Mouse (Mus musculus) ovary, postnatal 10 days (tissue): ENCODE measurements around the gene Gm29776.

ENCODE experiments used
- DNase-seq: peaks from one replicate; pipeline ENCODE4 v3.0.0; 2022; ENCODE audit warnings: low spot score

Gm29776 gene

DNA sequence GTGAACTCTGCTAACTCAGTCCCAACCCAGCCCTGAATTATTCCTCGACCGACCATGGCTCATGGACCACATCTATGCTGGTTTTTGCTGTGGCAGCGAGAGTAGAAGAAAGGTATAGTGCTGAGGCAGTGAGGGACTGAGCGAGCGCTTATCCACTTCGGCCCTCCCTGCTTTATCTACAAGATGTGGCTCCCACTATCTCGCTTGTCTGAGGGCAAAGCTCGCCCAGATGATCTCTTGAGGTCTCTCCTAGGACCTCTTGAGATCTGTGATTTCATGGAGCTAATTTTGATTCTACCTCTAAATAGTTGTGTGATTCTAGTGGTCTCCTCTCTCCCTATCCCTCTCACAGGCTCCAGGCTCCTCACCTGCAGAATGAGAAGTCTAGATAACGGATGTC lies 10.4 kb upstream of the Gm29776 start:
- no peak for DNase-seq

DNA sequence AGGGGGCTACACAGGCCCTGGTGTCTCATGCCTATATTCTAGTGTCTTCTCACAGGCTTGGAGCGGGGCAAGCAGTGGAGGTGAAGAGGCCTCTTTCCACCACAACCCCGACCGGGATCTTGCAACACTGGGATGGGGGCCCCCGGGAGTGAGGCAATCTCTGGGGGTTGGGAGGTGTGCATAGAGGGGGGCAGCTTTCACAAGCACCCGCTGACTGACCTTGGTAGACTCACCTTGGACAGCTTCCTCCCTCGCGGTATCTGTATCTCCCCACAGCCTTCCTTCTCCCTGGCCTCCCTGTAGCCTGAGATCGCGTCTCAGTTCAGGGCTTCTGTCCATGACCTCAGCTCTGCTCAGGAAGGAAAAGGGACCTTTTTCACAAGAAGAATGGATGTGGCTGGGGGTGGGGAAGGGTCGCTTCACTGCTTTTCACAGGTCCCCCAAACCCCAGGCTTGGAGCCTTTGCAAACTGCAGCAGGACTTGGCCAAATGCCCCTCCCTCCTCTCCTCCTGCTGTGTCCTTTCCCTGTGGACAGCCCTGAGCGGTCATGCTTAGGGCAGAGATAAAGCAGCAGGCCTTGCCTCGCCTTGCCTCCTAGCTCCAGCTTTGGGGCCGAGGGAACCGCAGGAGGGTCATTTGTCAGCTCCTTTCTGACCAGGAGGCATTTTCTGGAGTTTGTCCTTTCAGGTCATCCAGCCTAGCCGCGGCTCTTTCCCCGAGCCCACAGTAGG lies 8.1 kb upstream of the Gm29776 start:
- DNase-seq: no peak

DNA sequence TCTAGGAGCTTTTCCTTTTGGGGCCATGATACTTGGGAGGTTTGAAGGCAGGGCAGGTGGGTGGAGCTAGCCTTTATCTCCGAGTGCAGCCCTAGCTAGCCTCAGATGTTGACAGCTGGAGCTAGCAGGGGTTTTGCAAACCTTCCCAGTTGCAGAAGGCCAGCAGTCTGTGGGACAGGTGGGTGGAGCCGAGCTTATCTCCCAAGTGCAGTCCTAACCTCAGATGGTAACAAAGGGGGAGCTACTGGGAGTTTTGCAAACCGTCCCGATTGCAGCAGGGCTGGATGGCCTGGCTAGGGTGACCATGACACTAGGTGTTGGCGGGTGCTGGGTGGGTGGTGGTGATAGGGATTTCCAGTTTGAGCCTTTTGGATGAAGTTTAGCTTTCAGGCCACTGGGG lies 7.2 kb upstream of the Gm29776 start:
- DNase-seq: no peak

DNA sequence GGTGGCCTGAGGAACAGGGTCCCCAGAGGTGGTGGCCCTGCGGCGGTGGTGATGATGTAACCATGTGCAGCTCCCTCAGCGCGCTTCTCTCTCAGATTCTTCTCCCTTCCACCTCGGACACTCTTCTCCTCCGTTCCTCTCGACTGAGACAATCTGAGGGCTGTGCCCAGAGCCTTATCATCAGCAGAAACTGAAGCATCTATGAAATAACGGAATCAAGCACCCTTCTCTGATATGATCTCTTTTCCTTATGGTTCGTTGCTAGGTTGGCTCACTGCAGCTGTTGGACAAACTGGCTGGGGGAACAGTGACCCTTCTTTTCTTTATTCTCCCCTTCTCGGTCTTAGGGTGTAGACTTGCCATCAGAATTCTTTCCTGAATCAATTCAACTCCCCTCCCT lies 4.6 kb upstream of the Gm29776 start:
- DNase-seq: no peak

DNA sequence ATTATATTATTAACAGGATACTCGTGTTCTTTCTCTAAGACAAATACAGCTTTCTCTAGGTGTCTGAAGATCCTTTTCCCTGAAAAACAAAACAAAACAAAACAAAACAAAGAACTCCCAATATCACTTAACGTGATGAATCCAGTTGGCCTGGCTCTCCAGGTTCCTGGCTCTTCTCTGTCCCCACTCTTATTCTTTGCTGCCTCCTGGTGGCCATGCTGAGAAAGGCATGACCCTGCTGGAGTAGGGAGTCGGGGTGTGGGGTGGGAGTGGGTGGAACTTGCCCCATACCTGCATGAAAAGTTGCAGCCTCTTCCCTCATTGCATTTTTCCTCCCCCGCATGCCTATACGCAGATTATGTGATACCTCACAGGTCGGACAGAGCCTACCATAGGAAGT lies 2.7 kb upstream of the Gm29776 start:
- DNase-seq: peak; percentile 68

DNA sequence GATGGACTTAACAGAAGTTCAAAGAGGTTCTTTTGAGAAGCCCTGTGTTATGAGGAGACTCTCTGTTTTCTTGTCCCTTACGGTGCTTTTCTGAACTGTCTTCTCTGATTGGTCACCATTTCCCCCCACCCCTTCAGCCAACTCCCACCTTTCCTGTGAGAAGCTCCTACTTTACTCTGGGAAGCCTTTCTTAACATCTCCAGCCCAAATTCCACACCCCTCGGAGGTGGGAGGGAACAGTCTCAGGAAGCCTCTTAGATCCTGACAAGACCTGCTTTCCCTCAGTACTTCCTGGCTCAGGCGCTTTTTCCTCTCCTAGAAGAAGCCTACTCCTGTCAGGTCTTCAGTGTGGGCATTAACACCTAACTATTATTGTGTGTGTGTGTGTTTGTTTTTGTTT lies 953 bp upstream of the Gm29776 start:
- DNase-seq: no peak

DNA sequence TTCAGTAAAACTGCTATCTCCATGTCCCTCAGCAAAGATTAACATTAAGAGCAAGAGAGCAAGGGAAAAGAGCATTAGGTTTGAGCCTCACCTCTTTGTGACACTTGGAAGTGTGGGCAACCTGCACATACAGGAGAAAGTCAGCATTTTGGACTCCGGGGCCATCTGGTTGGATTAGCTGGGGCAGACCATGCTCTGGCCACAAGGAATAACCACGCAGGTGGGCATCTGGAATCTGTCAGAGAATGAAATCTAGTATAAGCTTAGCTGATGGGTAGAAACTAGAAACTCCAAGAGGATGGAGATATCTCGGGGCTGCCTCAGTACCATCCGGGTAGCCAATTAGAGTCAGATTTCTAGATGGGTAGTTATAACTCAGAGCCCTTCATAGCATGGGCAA lies 1.9 kb downstream of the Gm29776 start:
- DNase-seq: no peak

DNA sequence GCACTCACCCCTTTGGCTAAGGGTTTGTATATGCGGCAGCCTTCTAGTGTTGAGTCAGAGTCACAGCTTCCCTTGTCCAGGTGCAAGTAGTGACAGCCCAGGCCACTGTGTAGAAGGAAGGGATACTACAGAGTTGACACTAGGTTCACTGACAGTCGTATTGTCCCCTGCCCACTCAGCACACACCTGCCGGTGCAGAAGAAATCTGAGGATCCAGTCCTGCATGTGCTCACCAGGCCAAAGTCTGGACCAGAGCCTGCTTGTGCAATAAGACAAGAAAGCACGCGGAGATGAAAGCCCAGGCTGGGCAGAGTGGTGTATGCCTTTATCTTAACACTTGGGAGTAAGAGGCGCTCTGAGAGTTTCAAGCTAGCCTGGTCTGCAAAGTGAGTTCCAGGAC lies 3.6 kb downstream of the Gm29776 start:
- DNase-seq: no peak

DNA sequence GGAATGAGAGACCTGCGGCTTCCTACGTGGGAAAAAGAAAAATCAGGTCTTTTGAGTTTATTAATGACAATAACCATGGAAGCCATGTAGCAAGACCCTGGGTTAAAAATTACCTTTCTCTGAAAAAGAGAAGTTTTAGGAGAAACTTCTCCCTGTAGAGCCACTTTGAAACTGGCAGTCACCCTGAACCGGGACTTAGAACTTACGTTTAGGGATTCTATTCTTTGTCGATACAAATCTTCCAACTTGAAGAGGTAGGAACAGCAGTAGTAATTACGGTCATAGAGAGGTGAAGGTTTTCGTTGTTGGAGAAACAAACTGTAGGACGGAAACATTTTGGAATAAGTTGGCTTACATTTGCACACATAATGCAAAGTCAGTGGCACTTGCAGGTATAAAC lies 11.4 kb downstream of the Gm29776 start:
- DNase-seq: no peak

DNA sequence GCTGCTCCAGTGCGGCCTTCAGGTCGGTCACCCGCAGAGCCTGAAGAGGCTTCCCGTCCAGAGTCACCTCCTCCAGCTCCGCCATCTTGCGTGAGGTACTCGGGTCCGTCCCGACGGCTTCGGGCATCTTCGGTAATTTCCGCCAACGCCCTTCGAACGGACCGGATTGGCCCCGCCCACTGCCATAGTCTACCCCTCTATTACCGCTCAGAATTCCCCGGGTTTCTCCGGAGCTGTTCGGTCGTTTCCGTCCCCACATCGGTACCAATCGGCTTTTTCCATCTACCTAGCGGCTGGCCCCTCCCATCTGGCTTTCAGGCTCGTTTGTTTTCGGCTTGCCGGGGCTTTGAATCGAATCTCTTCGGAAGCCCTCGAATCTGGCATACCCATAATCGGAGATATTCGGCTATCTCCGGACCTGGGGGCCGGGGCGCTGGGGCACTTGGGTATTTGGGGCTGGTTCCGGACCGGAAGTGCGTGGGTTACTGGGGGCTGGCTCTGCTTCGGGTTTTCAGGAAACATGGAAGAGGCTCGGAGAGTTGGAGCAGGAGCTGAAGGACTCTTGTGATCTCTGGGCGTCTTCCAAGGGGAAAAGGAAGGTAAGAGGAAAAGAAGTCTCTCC lies 12.0 kb downstream of the Gm29776 start, which contains the start of gene Acin1:
Gene Acin1 (minus strand): TSS at position 410 of the 622 bp plus-strand sequence.
- DNase-seq: peak; percentile 100

DNA sequence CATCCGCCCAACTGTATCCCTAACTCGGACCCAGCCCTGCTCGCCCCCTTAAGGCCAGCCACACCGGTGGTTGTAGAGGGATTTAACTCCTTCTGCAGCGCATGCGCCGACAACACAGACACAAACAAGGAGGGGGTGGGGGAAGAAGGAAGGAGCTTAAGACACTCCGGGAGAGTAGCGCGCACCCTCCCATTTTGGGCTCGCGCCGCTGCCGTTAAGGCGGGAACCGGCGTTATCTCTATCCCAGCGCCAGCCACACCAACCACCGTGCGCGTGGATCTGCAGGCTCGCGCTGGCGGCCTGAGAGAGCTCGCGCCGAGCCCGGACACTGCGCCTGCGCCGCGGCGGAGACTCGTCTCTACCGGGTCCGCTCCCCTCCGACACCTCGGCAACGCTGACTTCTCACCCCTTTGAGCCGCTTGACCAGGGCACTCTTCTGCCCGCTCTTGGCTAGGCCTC lies 12.5 kb downstream of the Gm29776 start, which contains the start of gene 1700123O20Rik:
Gene 1700123O20Rik (plus strand): TSS at position 154 of the 459 bp plus-strand sequence.
- no peak for DNase-seq

DNA sequence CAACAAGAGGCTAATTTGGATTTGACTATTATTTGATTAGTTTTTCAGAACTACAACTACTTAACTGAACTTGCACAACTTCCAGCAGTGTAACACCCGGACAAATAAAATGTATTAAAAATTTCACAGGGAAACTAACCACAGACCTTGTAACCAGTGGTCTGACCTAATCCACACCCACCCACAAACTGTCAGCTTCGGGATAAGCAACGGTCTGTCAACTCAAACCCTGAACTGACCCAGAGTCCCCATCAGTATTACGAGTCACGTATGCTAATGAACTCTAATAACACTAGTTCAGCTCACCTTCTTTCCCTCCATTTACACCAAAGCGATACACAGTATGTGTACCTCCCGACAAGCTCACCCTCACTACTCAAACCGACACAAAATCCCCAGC lies 13.2 kb downstream of the Gm29776 start:
- no peak for DNase-seq

DNA sequence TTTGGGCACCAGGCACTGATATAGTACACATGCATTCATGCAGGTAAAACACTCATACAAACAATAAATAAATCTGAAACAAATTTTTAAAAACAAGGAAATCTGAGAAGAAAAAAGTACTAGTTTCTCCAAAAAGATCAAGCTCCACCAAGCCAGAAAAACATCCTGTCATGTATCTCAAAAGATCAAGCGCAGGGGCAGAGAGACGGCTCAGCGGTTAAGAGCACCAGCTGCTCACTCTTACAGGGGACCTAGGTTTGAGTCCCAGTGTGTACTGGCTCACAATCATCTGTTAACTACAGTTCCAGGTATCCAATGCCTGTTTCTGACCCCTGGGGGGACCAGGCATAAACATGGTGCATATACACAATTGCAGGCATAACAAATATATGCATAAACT lies 16.2 kb downstream of the Gm29776 start:
- no peak for DNase-seq

DNA sequence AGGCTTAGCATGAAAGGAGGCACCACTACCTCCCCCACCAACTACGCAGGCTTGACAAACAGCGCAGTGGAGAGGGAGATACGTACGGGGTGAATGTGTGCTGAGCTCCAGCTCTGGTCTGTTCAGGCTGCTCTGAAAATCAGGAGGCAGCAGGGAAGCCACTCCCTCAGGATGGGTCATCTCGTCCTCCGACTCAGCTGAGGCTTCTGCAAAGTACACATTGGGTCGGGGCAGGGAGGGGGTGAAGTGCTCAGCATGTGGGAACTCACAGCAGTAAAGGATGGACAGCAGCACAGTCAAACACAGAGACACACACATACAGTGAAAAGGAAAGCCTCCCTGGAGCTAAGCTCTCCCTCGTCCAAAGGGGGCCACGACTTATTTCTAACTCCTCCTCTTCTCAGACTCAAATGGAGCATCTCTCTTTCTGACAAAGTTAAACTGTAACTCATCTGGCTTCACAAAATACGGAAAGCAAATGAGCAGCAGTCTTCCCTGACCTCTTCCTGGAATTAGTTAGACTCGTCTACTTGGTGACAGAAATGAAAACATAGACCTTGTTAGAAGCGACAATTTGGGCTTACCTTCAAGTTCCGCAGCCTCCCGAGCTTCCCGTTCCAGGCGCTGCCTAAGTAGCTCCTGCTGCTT lies 19.9 kb downstream of the Gm29776 start:
- DNase-seq: no peak

DNA sequence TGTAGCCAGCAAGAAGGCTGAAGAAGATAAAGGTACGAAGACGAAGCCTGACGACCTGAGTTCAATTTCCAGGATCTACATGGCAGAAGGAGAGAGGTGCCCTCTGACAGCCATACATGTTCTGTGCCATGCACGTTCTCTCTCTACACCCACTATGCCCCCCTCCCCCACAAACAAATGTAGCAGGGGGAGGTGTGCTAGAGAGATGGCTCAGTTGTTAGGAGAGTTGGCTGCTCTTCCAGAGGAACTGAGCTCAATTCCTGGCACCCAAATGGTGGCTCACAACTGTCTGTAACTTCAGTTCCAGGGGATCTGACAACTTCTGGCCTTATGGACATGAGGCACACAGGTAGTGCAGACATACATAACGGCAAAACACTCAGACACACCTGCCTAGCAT lies 22.3 kb downstream of the Gm29776 start:
- no peak for DNase-seq

DNA sequence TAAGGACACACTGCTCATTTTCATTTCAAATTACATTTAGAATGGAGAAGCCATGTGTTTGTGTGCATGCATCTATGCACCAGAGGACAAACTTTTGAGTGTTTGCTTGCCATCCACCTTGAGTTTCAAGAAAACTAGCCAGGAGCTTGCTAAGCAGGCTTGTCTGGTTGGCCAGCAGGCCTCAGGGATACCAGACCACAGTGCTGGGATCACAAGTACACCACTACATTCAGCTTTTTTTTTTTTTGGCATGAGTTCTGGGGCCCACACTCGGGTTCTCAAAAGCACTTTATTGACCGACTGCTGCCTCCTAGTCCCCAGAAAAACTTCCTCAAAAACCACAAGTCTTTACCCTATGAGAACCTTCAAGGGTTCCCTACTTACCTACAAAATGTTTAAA lies 24.3 kb downstream of the Gm29776 start:
- no peak for DNase-seq

DNA sequence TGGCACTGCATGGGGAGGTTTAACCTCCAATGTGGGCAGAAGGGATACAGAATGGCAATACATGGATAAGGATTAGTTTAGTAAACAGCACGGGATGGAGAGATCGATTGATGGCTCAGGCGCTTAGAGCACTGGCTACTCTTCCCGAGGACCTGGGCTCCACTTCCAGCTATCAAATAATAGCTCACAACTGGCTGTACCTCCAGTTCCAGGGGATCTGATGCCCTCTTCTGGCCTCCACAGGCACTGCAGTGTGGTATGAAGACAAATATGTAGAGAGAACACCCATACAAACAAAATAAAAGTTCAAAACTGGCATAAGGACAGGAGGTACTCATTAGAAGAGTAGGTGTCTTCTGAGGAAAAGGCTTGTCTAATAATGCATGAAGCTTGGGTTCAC lies 29.3 kb downstream of the Gm29776 start:
- no peak for DNase-seq

DNA sequence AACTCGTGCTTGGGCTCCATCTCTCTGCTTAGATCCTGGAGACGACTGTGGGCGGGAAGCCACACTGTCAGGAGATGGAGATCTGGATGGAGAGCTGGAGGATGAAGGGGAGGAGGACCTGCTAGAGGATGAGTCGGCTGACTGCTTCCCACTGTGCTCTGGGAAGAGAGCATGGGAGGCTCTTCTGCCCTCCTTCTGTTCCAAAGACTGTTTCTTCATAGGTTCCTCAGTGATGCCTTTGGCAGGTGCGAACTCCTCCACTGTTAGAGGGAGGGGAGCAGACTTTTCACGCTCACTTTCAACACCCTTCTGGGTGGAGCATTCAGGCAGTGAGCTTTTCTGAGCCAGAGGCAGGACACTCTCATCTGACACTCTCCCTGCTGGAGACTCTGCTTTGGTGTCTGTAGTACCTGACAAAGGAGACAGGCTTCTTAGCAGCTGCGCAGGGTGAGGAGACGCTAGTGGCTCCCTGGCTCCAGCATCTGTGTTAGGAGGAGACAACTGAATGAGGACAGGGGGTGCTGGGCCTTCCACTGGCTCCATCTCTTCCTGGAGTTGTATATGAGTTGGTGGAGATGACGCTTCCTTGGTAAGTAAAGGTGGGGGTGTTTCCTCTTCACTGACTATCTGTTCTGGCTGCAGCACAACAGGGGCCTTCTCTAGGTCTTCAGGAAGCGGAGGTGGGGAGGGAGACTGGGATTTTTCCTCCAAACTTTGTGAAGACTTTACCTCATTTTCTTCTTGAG lies 34.0 kb downstream of the Gm29776 start:
- DNase-seq: no peak

DNA sequence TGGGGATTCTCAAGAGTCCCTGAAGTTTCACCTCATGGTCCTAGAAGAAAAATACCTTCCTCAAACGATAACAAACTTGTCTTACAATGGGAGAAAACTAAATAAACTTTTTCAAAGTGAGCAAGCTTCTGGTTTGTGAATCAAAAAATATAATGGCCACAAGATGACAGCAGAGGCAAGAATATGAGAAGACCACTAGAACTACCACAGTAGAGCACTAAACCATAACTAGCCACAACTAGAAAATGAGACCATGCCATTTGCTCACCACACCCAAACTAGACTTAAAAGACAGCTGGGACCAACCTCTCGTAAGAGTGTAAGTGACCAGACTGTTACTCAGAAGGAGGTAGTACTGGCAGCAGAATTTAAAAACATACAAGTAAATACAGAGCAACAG lies 38.6 kb downstream of the Gm29776 start:
- DNase-seq: no peak

DNA sequence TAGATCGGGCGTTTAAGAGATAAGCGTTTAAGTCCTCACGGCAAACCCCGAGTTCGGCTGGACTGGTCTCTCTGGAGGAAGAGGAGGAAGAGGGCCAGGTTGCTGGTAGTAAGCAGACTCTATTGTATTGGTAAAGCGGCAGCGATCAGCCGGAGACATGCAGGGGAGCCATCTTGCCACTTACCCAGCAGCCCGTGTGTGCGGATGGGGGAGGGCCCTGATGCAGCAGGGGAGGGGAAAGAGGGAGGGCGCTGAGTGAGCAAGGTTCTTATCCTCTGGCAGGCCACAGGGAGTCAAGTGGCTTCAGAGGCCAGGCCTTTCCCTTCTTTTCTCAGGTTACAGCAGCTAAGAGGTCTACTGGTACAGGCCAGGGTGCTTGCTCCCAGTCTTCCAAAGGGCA lies 45.1 kb downstream of the Gm29776 start:
- DNase-seq: peak; percentile 57

DNA sequence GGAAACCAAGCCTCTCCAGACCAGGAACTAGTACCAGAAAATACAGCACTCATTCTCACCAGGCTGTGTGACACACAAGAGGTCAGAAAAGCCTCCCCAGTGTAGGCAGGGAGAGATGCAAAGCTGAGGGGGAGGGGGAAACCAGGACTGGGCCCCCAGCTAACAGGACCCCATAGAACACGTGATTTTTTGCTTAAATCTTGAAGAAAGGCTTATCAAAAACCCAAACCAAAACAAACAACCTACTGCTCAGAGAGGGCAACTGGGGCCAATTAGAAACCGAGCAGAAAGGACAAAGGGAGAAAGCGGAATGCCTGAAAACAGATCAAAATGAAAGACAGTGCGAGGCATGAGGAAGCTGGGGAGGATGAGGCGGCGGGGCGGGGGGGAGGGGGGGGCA lies 45.8 kb downstream of the Gm29776 start:
- no peak for DNase-seq

DNA sequence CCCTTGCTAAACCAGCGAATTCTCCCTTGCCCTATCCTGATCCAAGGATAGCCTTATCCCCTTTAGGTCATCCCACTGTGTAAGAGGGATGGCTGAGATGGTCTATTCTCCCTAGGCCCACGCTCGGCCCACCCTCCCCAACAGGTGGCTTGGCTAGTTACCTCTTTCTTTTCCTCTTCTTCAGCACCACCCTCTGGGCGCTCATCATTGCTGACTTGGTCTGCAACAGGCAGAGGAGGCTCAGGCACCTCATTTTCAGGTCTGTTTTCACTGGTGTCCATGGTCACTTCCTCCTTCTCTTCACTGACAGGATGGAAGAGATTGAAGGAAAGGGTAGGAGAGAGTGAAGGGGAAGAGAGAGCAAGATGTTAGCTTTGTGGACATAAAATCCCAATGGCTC lies 47.1 kb downstream of the Gm29776 start:
- no peak for DNase-seq
